ENCODE assay signal across 8 mouse cellular contexts in genomic region chr6:88190043-88190309, GRCm38 (mm10). TPM values are rescaled to one million over a fixed set of nuclear protein-coding genes. Genes with fewer than 3 reads are reported as not detected.
DNase-seq lines count a peak whose midpoint lies in the region; ATAC-seq and TF ChIP-seq lines count a peak whose summit lies in the region.

No protein-coding gene starts in this region.

- H3K27ac ChIP-seq in heart, postnatal 0 days (ENCODE audit: low read depth) = no peak overlapping the region
- H3K27ac ChIP-seq in cortical plate, adult 2 months (ENCODE audit: insufficient read depth, low read length) = no peak overlapping the region
- H3K27ac ChIP-seq in hindbrain, embryonic 14.5 days = peak overlapping the region; percentile 60; the same call in 1 of the 2 replicates
- peak overlapping the region; percentile 79 for H3K27ac ChIP-seq in midbrain, embryonic 13.5 days

- no peak for ATAC-seq in heart, postnatal 0 days (ENCODE audit: insufficient read depth, low read depth)
- no peak for ATAC-seq in hindbrain, embryonic 14.5 days (ENCODE audit: low FRiP score)
- no peak for ATAC-seq in midbrain, embryonic 13.5 days

- TF ChIP-seq EP300 in heart, postnatal 0 days (IDR thresholded peaks at IDR 0.05; ENCODE audit: low read depth) = no peak

- DNase-seq in heart, postnatal 0 days (ENCODE audit: low spot score) = no peak
- no peak for DNase-seq in heart, adult 18-20 months
- no peak for DNase-seq in hindbrain, embryonic 14.5 days (ENCODE audit: low spot score)
- DNase-seq in cerebellum, postnatal 10 days = no peak
- no peak for DNase-seq in spleen, adult 18-20 months
- no peak for DNase-seq in left cerebral cortex, postnatal 25 days (ENCODE audit: low spot score in 2 of 2)

- H3K4me1 ChIP-seq in heart, postnatal 0 days (ENCODE audit: control insufficient read depth, insufficient read depth) = peaks cover 10% of the 10 kb centered on the region
- no peaks in the 10 kb centered on the region for H3K4me1 ChIP-seq in cortical plate, adult 2 months (ENCODE audit: control insufficient read depth, insufficient read depth, low read length)
- peaks cover 16% of the 10 kb centered on the region for H3K4me1 ChIP-seq in hindbrain, embryonic 14.5 days (replicated peaks; ENCODE audit: control insufficient read depth, insufficient read depth, low read length)
- peaks cover 29% of the 10 kb centered on the region for H3K4me1 ChIP-seq in midbrain, embryonic 13.5 days (replicated peaks)

- no peak for TF ChIP-seq POLR2A in cortical plate, adult 2 months (IDR thresholded peaks at IDR 0.05; ENCODE audit: extremely low read depth, insufficient read depth, low read length)

- peak overlapping the region; percentile 77 for H3K4me2 ChIP-seq in heart, postnatal 0 days (ENCODE audit: low read depth, low read length)
- peak overlapping the region; percentile 74 for H3K4me2 ChIP-seq in hindbrain, embryonic 14.5 days (replicated peaks)
- peak overlapping the region; percentile 65 for H3K4me2 ChIP-seq in midbrain, embryonic 13.5 days (replicated peaks)

- intact Hi-C loops in left cerebral cortex, postnatal 25 days (cut with DNase I) = no loop called here

- no peaks in the 10 kb centered on the region for H3K9me3 ChIP-seq in heart, postnatal 0 days (replicated peaks; ENCODE audit: control insufficient read depth, low read length)
- H3K9me3 ChIP-seq in hindbrain, embryonic 14.5 days (ENCODE audit: control insufficient read depth, low read length) = no peaks in the 10 kb centered on the region
- no peaks in the 10 kb centered on the region for H3K9me3 ChIP-seq in midbrain, embryonic 13.5 days

- peak overlapping the region; percentile 60 for H3K4me3 ChIP-seq in heart, postnatal 0 days (ENCODE audit: low read depth, low read length)
- peak overlapping the region; percentile 41; the same call in 1 of the 2 replicates for H3K4me3 ChIP-seq in cortical plate, adult 2 months (ENCODE audit: insufficient read depth, low read length)
- H3K4me3 ChIP-seq in hindbrain, embryonic 14.5 days (replicated peaks; ENCODE audit: low read length) = peak overlapping the region; percentile 42
- H3K4me3 ChIP-seq in midbrain, embryonic 13.5 days (replicated peaks) = peak overlapping the region; percentile 43

- H3K9ac ChIP-seq in heart, postnatal 0 days (replicated peaks; ENCODE audit: low read depth, low read length) = no peak overlapping the region
- H3K9ac ChIP-seq in hindbrain, embryonic 14.5 days = peak overlapping the region; percentile 16; the same call in 1 of the 2 replicates
- H3K9ac ChIP-seq in midbrain, embryonic 13.5 days (replicated peaks) = 0 out of 2 replicates have a peak overlapping the region, but pooled peaks have one; percentile 47

- no peak for TF ChIP-seq CTCF in heart, postnatal 0 days (IDR thresholded peaks at IDR 0.05; ENCODE audit: low read depth)
- TF ChIP-seq CTCF in cortical plate, adult 2 months (IDR thresholded peaks at IDR 0.05; ENCODE audit: extremely low read depth, insufficient read depth, low read length) = no peak

- 8% methylated on average over 13 of the region's 13 CpGs for WGBS in heart, postnatal 0 days
- WGBS in hindbrain, embryonic 14.5 days = 2% methylated on average over 13 of the region's 13 CpGs
- under 1% methylated on average over 13 of the region's 13 CpGs for WGBS in midbrain, embryonic 13.5 days

- peaks cover 88% of the 10 kb centered on the region for H3K27me3 ChIP-seq in heart, postnatal 0 days (ENCODE audit: control insufficient read depth, insufficient read depth, low read length)
- peaks cover 79% of the 10 kb centered on the region for H3K27me3 ChIP-seq in hindbrain, embryonic 14.5 days (ENCODE audit: control insufficient read depth, insufficient read depth, low read length)
- H3K27me3 ChIP-seq in midbrain, embryonic 13.5 days = peaks cover 90% of the 10 kb centered on the region

- H3K36me3 ChIP-seq in heart, postnatal 0 days (replicated peaks; ENCODE audit: control insufficient read depth, insufficient read depth, low read length) = no peaks in the 10 kb centered on the region
- no peaks in the 10 kb centered on the region for H3K36me3 ChIP-seq in hindbrain, embryonic 14.5 days (replicated peaks; ENCODE audit: control insufficient read depth, insufficient read depth)
- no peaks in the 10 kb centered on the region for H3K36me3 ChIP-seq in midbrain, embryonic 13.5 days

RNA-seq across cellular contexts. Expression of gene Gata2, which starts 3.7 kb away (rescaled TPM):
- total RNA-seq in heart, postnatal 0 days (2014; rRNA removed; ENCODE audit: low replicate concordance) = 17.7 and 19.6 TPM in 2 replicates
- 13.7 and 16.0 TPM in 2 replicates for polyA plus RNA-seq in heart, postnatal 0 days (2015; fragmentation: Nextera tagmentation; extraction: Ambion mirVana)
- total RNA-seq in heart, adult 18-20 months (2021) = 10 to 100 TPM; 18.1 to 23.4 TPM
- polyA plus RNA-seq in cortical plate, adult 2 months (2012; rRNA removed) = 5.8 and 6.1 TPM in 2 replicates
- 19.1 and 19.2 TPM in 2 replicates for polyA plus RNA-seq in hindbrain, embryonic 14.5 days (2014; fragmentation: Nextera tagmentation; extraction: Ambion mirVana)
- 25.7 and 38.1 TPM in 2 replicates for polyA plus RNA-seq in midbrain, embryonic 13.5 days (2015; fragmentation: Nextera tagmentation; extraction: Ambion mirVana)
- 1 to 10 TPM; 4.8 to 5.9 TPM for total RNA-seq in left cerebral cortex, postnatal 25 days (2021)

RNA-seq across cellular contexts. Expression of gene Dnajb8, which starts 32.1 kb away (rescaled TPM):
- total RNA-seq in heart, postnatal 0 days (2014; rRNA removed; ENCODE audit: low replicate concordance) = not detected in 2 replicates
- polyA plus RNA-seq in heart, postnatal 0 days (2015; fragmentation: Nextera tagmentation; extraction: Ambion mirVana) = not detected in 2 replicates
- not detected for total RNA-seq in heart, adult 18-20 months (2021)
- not detected in 2 replicates for polyA plus RNA-seq in cortical plate, adult 2 months (2012; rRNA removed)
- polyA plus RNA-seq in hindbrain, embryonic 14.5 days (2014; fragmentation: Nextera tagmentation; extraction: Ambion mirVana) = not detected in 2 replicates
- not detected in 2 replicates for polyA plus RNA-seq in midbrain, embryonic 13.5 days (2015; fragmentation: Nextera tagmentation; extraction: Ambion mirVana)
- total RNA-seq in left cerebral cortex, postnatal 25 days (2021) = not detected

Comparison
In these comparisons a context has a peak if more than half of its experiments do, and no peak if none do; other contexts are left out.
1. H3K27ac ChIP-seq: peak in hindbrain, embryonic 14.5 days (single experiment) and midbrain, embryonic 13.5 days (single experiment); none in heart, postnatal 0 days (single experiment) and cortical plate, adult 2 months (single experiment).
2. Peak in every context shown above with its lines, with median percentiles within 50 percentile points of each other: H3K4me2 ChIP-seq and H3K4me3 ChIP-seq.